Mouse (Mus musculus) erythroblast, embryonic 14.5 days (primary cell): Measurements from ENCODE around the gene B3galnt2.

ENCODE experiments used
- GATA1 ChIP-seq: IDR thresholded peaks from 2 replicates; pipeline ENCODE4 v1.6.1; 2012; ENCODE audit warnings: low read length, inconsistent platforms, mixed read lengths
- TAL1 ChIP-seq: IDR thresholded peaks from 3 replicates; pipeline ENCODE4 v1.6.1; 2012; ENCODE audit warnings: low read length, inconsistent platforms, mixed read lengths

GRCm38 (mm10) chr13:14033309-14034072 is 79.2 kb downstream of the B3galnt2 start:
- TF ChIP-seq TAL1 (no peak), GATA1 (peak; percentile 70)
